Mouse (Mus musculus) liver, embryonic 14.5 days (tissue): Measurements from ENCODE around the gene Arhgap21.

ENCODE experiments used
- CTCF ChIP-seq: IDR thresholded peaks from 2 replicates; pipeline ENCODE4 v1.5.1; 2016; ENCODE audit warnings: antibody characterized with exemption, low read depth, control low read depth
- EP300 ChIP-seq: IDR thresholded peaks from 2 replicates; pipeline ENCODE4 v1.6.1; 2016; ENCODE audit warnings: antibody characterized with exemption, low read depth

- TF ChIP-seq EP300 (no peak), CTCF (no peak)
Measured at GRCm38 (mm10) chr2:20865795-20866194, 102.9 kb downstream of the Arhgap21 start.
